Mouse (Mus musculus): ENCODE data around the gene Slc20a1.

- TF ChIP-seq CTCF (IDR thresholded peaks at IDR 0.05; ENCODE audit: borderline replicate concordance, extremely low read depth, insufficient read depth, insufficient read length) (no peak), POLR2A (IDR thresholded peaks at IDR 0.05; ENCODE audit: borderline replicate concordance, extremely low read depth, insufficient read depth, insufficient read length, poor library complexity, severe bottlenecking) (no peak)
Measured at GRCm38 (mm10) chr2:129226296-129226851, 27.8 kb downstream of the Slc20a1 start.

Data from brain, embryonic 14.5 days (tissue).